Mouse (Mus musculus) embryonic facial prominence, embryonic 12.5 days (tissue): Measurements from ENCODE around the gene 9930021J03Rik. TPM values are rescaled to one million over a fixed set of nuclear protein-coding genes. Genes with fewer than 3 reads are reported as not detected.

Experiments used
- polyA plus RNA-seq: library from polyadenylated mRNA; unstranded; fragments of >200 nt; fragmentation: Nextera tagmentation; extraction: Ambion mirVana; gene quantifications from 2 replicates; pipeline ENCODE4 v1.2.1, GENCODE M21; 2016

The 9930021J03Rik gene
- polyA plus RNA-seq, 1 experiment from 2014 or later = 8.4 TPM

Other genes with a start within 250 kb of the 9930021J03Rik start
- gene Ermp1, start 157.6 kb downstream of the 9930021J03Rik start, polyA plus RNA-seq = 23.5 and 23.9 TPM in 2 replicates
- gene Mlana, start 108.2 kb downstream of the 9930021J03Rik start, polyA plus RNA-seq = 1.4 and 2.6 TPM in 2 replicates
- gene Ranbp6, start 7.0 kb upstream of the 9930021J03Rik start, polyA plus RNA-seq = 26.7 and 27.0 TPM in 2 replicates
- 1.3 and 1.6 TPM in 2 replicates for gene Il33, start 119.1 kb upstream of the 9930021J03Rik start, polyA plus RNA-seq
- gene Trpd52l3, start 197.8 kb upstream of the 9930021J03Rik start, polyA plus RNA-seq = not detected in 2 replicates
- gene Uhrf2, start 224.5 kb upstream of the 9930021J03Rik start, polyA plus RNA-seq = 100.0 and 102 TPM in 2 replicates